Mouse (Mus musculus) intestine, embryonic 16.5 days (tissue): Measurements from ENCODE around the gene Clcn1. TPM values are rescaled to one million over a fixed set of nuclear protein-coding genes. Genes with fewer than 3 reads are reported as not detected.

Experiments used
- ATAC-seq: fragments of 200-750 bp; cut with Nextera tagmentation; 2 replicates; pipeline ENCODE4 v1.8.0; 2017; ENCODE audit warnings: moderate TSS enrichment, moderate library complexity
- H3K27ac ChIP-seq: fragments of 300-500 bp; sonication (generic); 2 replicates; pipeline ENCODE4 v1.5.1; 2014; ENCODE audit warnings: mild to moderate bottlenecking, low read length
- H3K27me3 ChIP-seq: fragments of 300-500 bp; sonication (generic); replicated peaks from 2 replicates; pipeline ENCODE4 v1.6.1; 2014; ENCODE audit warnings: low read length, control low read depth, mixed read lengths; ENCODE audit not compliant: control insufficient read depth, insufficient read depth
- H3K36me3 ChIP-seq: fragments of 300-500 bp; sonication (generic); 2 replicates; pipeline ENCODE4 v1.6.1; 2014; ENCODE audit warnings: low read length, control low read depth; ENCODE audit not compliant: control insufficient read depth, insufficient read depth
- H3K4me1 ChIP-seq: fragments of 300-500 bp; sonication (generic); 2 replicates; pipeline ENCODE4 v1.6.1; 2014; ENCODE audit warnings: low read length, control low read depth, mixed read lengths; ENCODE audit not compliant: control insufficient read depth, insufficient read depth
- H3K4me2 ChIP-seq: fragments of 300-500 bp; sonication (generic); 2 replicates; pipeline ENCODE4 v1.6.1; 2014; ENCODE audit warnings: low read depth, low read length, control low read depth
- H3K4me3 ChIP-seq: fragments of 300-500 bp; sonication (generic); 2 replicates; pipeline ENCODE4 v1.5.1; 2014; ENCODE audit warnings: mild to moderate bottlenecking, low read length
- H3K9ac ChIP-seq: fragments of 300-500 bp; sonication (generic); 2 replicates; pipeline ENCODE4 v1.6.1; 2014; ENCODE audit warnings: low read depth, low read length
- H3K9me3 ChIP-seq: fragments of 300-500 bp; sonication (generic); 2 replicates; pipeline ENCODE4 v1.6.1; 2016; ENCODE audit warnings: low read length, control low read depth; ENCODE audit not compliant: control insufficient read depth
- WGBS: fragments of 180-500 bp; shearing (Covaris S2); extraction: QIAGEN DNeasy Blood & Tissue Kit; methylation state at CpG from one replicate; pipeline ENCODE4 v1.1.7; 2014; 5-methylcytosine and 5-hydroxymethylcytosine counted together
- polyA plus RNA-seq: library from polyadenylated mRNA; unstranded; fragments of >200 nt; fragmentation: Nextera tagmentation; extraction: Ambion mirVana; gene quantifications from 2 replicates; pipeline ENCODE4 v1.2.1, GENCODE M21; 2015

The Clcn1 gene
- polyA plus RNA-seq, 1 experiment from 2014 or later: 0.23 TPM

DNA sequence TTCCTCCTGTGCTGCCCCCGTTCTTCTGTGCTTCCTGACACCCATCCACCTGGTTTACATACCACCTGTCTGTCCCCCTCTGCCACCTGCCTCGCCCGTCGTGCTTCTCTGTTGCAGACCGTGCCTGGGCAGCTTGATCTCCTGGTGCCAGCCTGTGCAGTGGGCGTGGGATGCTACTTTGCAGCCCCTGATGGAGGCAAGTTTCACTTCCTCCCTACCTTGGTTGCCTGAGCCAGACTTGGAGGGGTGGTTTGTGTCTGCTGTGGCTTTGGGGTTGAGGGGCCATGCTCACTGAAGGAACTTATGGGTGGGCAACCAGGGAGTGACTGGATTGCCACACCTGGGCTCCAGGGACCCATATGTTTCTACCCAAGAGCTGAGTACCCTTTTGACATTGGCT, 6.8 kb downstream of the Clcn1 start:
- H3K27ac ChIP-seq: no peak overlapping the region
- no peak overlapping the region for H3K9ac ChIP-seq
- no peaks in the 10 kb centered on the region for H3K4me1 ChIP-seq
- no peak overlapping the region for H3K4me2 ChIP-seq
- no peaks in the 10 kb centered on the region for H3K27me3 ChIP-seq
- no peak overlapping the region for H3K4me3 ChIP-seq
- no peaks in the 10 kb centered on the region for H3K36me3 ChIP-seq
- no peaks in the 10 kb centered on the region for H3K9me3 ChIP-seq
- no peak for ATAC-seq
- WGBS: 82% methylated on average over 6 of the region's 6 CpGs

DNA sequence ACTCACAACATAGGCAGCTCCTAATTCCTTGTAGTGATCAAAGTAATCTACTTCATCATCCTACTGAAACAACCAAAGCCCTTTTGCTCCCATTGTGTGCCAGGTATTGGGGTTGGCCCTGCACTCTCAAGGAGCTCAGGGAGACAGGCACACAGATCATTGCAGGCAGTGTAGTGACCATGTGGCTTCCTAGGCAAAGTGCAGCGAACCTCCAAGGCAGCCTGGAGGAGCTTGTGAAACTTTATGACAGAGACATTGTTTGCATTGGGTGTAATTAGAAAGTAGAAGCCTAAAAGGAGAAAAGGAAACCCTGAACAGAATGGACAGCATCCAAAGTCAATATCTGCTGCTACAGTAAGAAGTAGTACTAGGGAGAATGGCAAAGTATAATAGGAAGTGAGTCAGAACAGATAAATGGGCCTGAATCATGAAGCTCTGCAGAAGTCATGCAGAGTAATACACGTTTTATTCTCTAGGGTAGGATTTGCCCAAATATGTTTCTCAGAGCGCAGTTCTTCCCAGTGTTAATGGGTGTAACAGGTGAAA, 9.1 kb downstream of the Clcn1 start:
- 60% methylated on average over 3 of the region's 3 CpGs for WGBS
- Histone ChIP-seq H3K27me3 (no peaks in the 10 kb centered on the region), H3K9me3 (no peaks in the 10 kb centered on the region), H3K4me2 (no peak overlapping the region), H3K4me3 (no peak overlapping the region), H3K4me1 (no peaks in the 10 kb centered on the region), H3K36me3 (no peaks in the 10 kb centered on the region), H3K9ac (no peak overlapping the region), H3K27ac (no peak overlapping the region)
- peak; percentile 94 for ATAC-seq

- Histone ChIP-seq H3K9me3 (no peaks in the 10 kb centered on the region), H3K9ac (no peak overlapping the region), H3K4me2 (no peak overlapping the region), H3K27ac (no peak overlapping the region), H3K36me3 (no peaks in the 10 kb centered on the region), H3K4me1 (no peaks in the 10 kb centered on the region), H3K27me3 (no peaks in the 10 kb centered on the region), H3K4me3 (no peak overlapping the region)
- no peak for ATAC-seq
- WGBS: 91% methylated on average over 5 of the region's 5 CpGs
Measured at GRCm38 (mm10) chr6:42299362-42299761, 12.9 kb downstream of the Clcn1 start.

GRCm38 (mm10) chr6:42309816-42310378, 23.4 kb downstream of the Clcn1 start:
- Histone ChIP-seq H3K4me3 (no peak overlapping the region), H3K36me3 (no peaks in the 10 kb centered on the region), H3K4me1 (no peaks in the 10 kb centered on the region), H3K9ac (no peak overlapping the region), H3K4me2 (no peak overlapping the region), H3K27me3 (no peaks in the 10 kb centered on the region), H3K9me3 (no peaks in the 10 kb centered on the region), H3K27ac (no peak overlapping the region)
- WGBS: 50% methylated on average over 8 of the region's 8 CpGs
- ATAC-seq: peak; percentile 50

GRCm38 (mm10) chr6:42310427-42311053, 24.1 kb downstream of the Clcn1 start:
- peak; percentile 61 for ATAC-seq
- H3K27me3 ChIP-seq: no peaks in the 10 kb centered on the region
- no peak overlapping the region for H3K27ac ChIP-seq
- no peak overlapping the region for H3K4me3 ChIP-seq
- WGBS: 87% methylated on average over 2 of the region's 2 CpGs
- no peaks in the 10 kb centered on the region for H3K36me3 ChIP-seq
- H3K4me2 ChIP-seq: no peak overlapping the region
- H3K9me3 ChIP-seq: no peaks in the 10 kb centered on the region
- H3K4me1 ChIP-seq: no peaks in the 10 kb centered on the region
- H3K9ac ChIP-seq: no peak overlapping the region

DNA sequence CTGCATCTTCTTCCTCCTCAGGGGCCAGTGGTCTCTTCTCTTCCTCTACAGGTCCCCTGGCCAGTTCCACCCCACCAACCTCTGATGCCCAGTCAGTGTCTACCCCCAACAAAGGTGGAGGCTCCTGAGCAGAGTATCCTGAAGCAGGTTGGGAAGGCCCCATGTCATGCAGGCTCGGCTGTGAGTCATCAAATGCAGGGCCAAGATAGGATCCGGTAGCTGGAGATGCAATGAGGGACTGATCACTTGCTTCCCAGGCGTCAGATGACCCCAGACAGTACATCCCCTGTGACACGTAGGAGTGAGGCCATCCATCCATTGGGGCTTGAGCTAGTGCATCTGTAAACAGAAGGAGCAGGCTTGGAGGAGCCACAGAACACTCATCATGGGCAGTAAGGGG, 31.8 kb downstream of the Clcn1 start:
- no peaks in the 10 kb centered on the region; the same call in 1 of the 2 replicates for H3K4me1 ChIP-seq
- H3K4me2 ChIP-seq: no peak overlapping the region
- no peak overlapping the region for H3K9ac ChIP-seq
- ATAC-seq: no peak
- H3K4me3 ChIP-seq: no peak overlapping the region
- peaks cover 1% of the 10 kb centered on the region for H3K27me3 ChIP-seq
- no peaks in the 10 kb centered on the region for H3K36me3 ChIP-seq
- WGBS: 65% methylated on average over 4 of the region's 4 CpGs
- no peak overlapping the region for H3K27ac ChIP-seq
- H3K9me3 ChIP-seq: no peaks in the 10 kb centered on the region

- Histone ChIP-seq H3K9me3 (no peaks in the 10 kb centered on the region), H3K4me3 (peak overlapping the region; percentile 61), H3K36me3 (no peaks in the 10 kb centered on the region), H3K4me1 (peaks cover 16% of the 10 kb centered on the region), H3K4me2 (peak overlapping the region; percentile 96), H3K27me3 (peaks cover 19% of the 10 kb centered on the region), H3K9ac (peak overlapping the region; percentile 22; the same call in 1 of the 2 replicates), H3K27ac (no peak overlapping the region)
- ATAC-seq: peak; percentile 67
- WGBS: 1% methylated on average over 28 of the region's 28 CpGs
Measured at GRCm38 (mm10) chr6:42323371-42324066, 37.0 kb downstream of the Clcn1 start.

DNA sequence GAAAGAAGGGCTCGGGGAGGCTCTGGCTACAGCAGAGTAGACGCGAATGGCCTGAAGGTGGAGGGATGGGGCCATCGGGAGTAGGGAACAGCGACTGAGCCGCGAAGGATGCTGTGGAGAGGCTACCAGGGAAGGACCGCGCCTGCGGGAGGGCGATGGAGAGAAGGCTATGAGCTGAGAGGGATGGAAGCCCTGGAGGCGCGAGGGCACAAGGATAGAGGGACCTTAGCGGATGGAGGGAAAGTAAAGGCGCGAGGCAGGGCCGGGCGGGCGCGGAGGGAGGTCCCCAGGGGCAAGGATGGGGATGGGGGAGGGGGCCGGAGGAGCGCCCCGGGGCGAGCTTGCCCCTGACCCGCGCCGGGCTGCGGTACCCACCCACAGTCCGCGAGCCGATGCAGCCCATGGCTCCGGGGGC, 37.6 kb downstream of the Clcn1 start:
- Histone ChIP-seq H3K9ac (peak overlapping the region; percentile 61), H3K36me3 (no peaks in the 10 kb centered on the region), H3K4me1 (peaks cover 16% of the 10 kb centered on the region), H3K4me2 (peak overlapping the region; percentile 96), H3K27me3 (peaks cover 19% of the 10 kb centered on the region), H3K27ac (no peak overlapping the region), H3K9me3 (no peaks in the 10 kb centered on the region), H3K4me3 (peak overlapping the region; percentile 61)
- under 1% methylated on average over 22 of the region's 32 CpGs for WGBS
- peak; percentile 60 for ATAC-seq

GRCm38 (mm10) chr6:42324482-42325267, 38.2 kb downstream of the Clcn1 start, which contains the start of gene Fam131b:
Fam131b (minus strand) TSS chr6:42324643.
- peak; percentile 55 for ATAC-seq
- Histone ChIP-seq H3K36me3 (no peaks in the 10 kb centered on the region), H3K9me3 (no peaks in the 10 kb centered on the region), H3K27ac (no peak within 1 kb of the TSS), H3K4me1 (peaks cover 16% of the 10 kb centered on the region), H3K27me3 (peaks cover 19% of the 10 kb centered on the region), H3K9ac (peak within 1 kb of the TSS; percentile 61), H3K4me2 (peak within 1 kb of the TSS; percentile 96), H3K4me3 (peak within 1 kb of the TSS; percentile 61)
- WGBS: under 1% methylated on average over 49 of the region's 68 CpGs
